Mouse (Mus musculus) cerebellum, adult 2 months (tissue): ENCODE data around the gene Bloc1s6. TPM values are rescaled to one million over a fixed set of nuclear protein-coding genes. Genes with fewer than 3 reads are reported as not detected.
A peak's percentile ranks its signal among the peaks of the same experiment; 100 is the strongest.

Experiments used
- DNase-seq, 2 experiments: peaks; one replicate each; pipeline ENCODE4 v3.0.0; 2021
- H3K27ac ChIP-seq: fragments of 200-500 bp; 2 replicates; pipeline ENCODE4 v1.5.1; 2012; ENCODE audit warnings: low read length, control low read depth, inconsistent platforms; ENCODE audit not compliant: insufficient read depth
- H3K27me3 ChIP-seq: fragments of 200-500 bp; 2 replicates; pipeline ENCODE4 v1.6.1; 2012; ENCODE audit warnings: inconsistent platforms, mild to moderate bottlenecking, low read length, moderate library complexity; ENCODE audit not compliant: control insufficient read depth, insufficient read depth
- H3K4me1 ChIP-seq: fragments of 200-500 bp; 2 replicates; pipeline ENCODE4 v1.6.1; 2011; ENCODE audit warnings: low read length; ENCODE audit not compliant: control insufficient read depth, insufficient read depth
- H3K4me3 ChIP-seq: fragments of 200-500 bp; replicated peaks from 2 replicates; pipeline ENCODE3; 2011; ENCODE audit warnings: mild to moderate bottlenecking, low read depth, low read length, control low read depth; ENCODE audit not compliant: insufficient read depth
- CTCF ChIP-seq: fragments of 200-500 bp; IDR thresholded peaks from 2 replicates; pipeline ENCODE4 v1.5.1; 2011; ENCODE audit warnings: low read depth, mild to moderate bottlenecking, control low read depth, low read length, moderate library complexity, borderline replicate concordance; ENCODE audit not compliant: insufficient read depth
- POLR2A ChIP-seq: fragments of 200-500 bp; IDR thresholded peaks from 2 replicates; pipeline ENCODE4 v1.6.1; 2011; ENCODE audit warnings: low read length, control low read depth, borderline replicate concordance; ENCODE audit not compliant: insufficient read depth
- WGBS: fragments of 180-500 bp; shearing (Covaris S2); methylation state at CpG from one replicate; pipeline ENCODE4 v1.1.7; 2018; 5-methylcytosine and 5-hydroxymethylcytosine counted together
- polyA plus RNA-seq: library from polyadenylated mRNA; depleted of rRNA; stranded (reverse); fragments of >200 nt; gene quantifications from 2 replicates; pipeline ENCODE4 v1.2.3, GENCODE M21; 2012

Bloc1s6 gene
- polyA plus RNA-seq, 1 experiment, result 27.3 TPM

DNA sequence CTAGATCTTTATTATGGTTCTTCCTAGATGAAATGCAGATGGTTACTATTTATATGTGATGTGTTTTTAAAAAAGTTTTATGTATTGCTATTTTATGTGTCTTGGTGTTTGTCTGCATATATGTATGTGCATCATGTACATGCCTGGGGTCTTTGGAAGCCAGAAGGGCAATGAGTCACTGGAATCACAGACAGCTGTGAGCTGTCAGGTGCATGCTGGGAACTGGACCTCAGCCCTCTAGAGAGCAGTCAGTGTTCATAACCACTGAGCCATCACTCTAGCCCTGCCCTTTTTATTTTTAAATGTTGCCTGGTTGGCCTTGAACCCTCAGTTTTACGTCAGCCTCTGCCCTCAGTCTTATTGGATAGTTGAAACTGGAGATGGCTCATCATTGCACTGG lies 29.1 kb upstream of the Bloc1s6 start:
- H3K4me3 ChIP-seq, result no peak overlapping the region
- 53% methylated on average over 1 of the region's 1 CpGs for WGBS

DNA sequence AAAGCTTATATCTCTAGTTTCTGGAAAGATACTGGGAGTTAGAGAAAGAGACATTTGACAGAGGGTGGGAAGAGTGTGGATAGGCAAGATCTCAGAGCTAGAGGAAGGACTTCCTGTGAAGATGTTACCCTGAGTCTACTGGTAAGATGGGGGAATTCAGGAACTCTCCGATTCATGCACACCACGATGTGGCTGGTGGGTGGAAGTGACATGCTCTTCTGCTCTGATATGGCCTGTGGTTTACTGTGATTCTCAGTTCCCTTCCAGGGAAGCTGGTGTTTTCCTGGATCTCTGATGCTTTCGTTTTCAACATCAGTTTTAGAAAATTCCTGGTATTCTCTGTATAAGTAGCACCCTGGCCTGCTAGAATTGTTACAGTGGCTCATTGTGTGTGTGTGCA lies 26.4 kb upstream of the Bloc1s6 start:
- Histone ChIP-seq H3K4me3 (no peak overlapping the region), H3K27me3 (no peaks in the 10 kb centered on the region), H3K27ac (no peak overlapping the region), H3K4me1 (no peaks in the 10 kb centered on the region)
- TF ChIP-seq CTCF, result no peak
- no peak for TF ChIP-seq POLR2A
- 80% methylated on average over 3 of the region's 3 CpGs for WGBS
- no peak for DNase-seq

More for the DNA sequence above, 29.1 kb upstream of the Bloc1s6 start:
- no peak for TF ChIP-seq CTCF
- TF ChIP-seq POLR2A, result no peak
- no peaks in the 10 kb centered on the region for H3K27me3 ChIP-seq
- H3K27ac ChIP-seq, result no peak overlapping the region
- no peak for DNase-seq
- H3K4me1 ChIP-seq, result no peaks in the 10 kb centered on the region

- Histone ChIP-seq H3K27ac (no peak overlapping the region), H3K4me1 (no peaks in the 10 kb centered on the region), H3K4me3 (no peak overlapping the region), H3K27me3 (no peaks in the 10 kb centered on the region)
- DNase-seq, result no peak
- 87% methylated on average over 2 of the region's 2 CpGs for WGBS
- no peak for TF ChIP-seq POLR2A
- no peak for TF ChIP-seq CTCF
These were observed 25.5 kb upstream of the Bloc1s6 start for GRCm38 (mm10) chr2:122712848-122713247.

- Histone ChIP-seq H3K27me3 (no peaks in the 10 kb centered on the region), H3K4me1 (no peaks in the 10 kb centered on the region), H3K27ac (no peak overlapping the region), H3K4me3 (no peak overlapping the region)
- 60% methylated on average over 5 of the region's 5 CpGs for WGBS
- no peak for DNase-seq
- no peak for TF ChIP-seq POLR2A
- no peak for TF ChIP-seq CTCF
These were observed 23.1 kb upstream of the Bloc1s6 start for GRCm38 (mm10) chr2:122715148-122715692.

DNA sequence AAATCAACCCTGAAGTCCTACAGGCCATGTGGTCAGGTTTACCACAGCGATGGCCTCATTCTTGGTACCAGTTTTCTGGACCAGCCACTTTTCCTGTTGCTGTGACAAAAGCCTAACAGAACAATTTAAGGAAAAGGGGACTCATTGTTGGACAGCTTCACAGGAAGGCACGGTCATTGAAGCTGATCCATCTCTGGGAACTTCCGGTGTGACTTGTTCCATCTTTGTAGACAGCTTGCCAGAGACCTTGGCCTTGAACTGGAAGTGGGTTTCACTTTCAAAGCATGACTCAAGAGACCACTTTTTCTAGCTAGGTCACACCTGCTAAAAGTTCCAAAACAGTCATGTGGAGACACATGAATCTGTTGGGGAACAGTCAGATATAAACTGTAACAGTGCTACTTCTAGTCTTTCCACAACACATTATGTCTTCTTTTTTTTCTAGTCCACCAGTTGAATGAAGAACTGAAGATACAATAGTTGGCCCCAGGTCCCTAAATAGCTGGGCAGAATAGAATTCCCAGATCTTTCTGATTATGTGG lies 21.9 kb upstream of the Bloc1s6 start:
- TF ChIP-seq POLR2A (no peak), CTCF (no peak)
- Histone ChIP-seq H3K4me3 (no peak overlapping the region), H3K4me1 (no peaks in the 10 kb centered on the region), H3K27me3 (no peaks in the 10 kb centered on the region), H3K27ac (no peak overlapping the region)
- DNase-seq, result no peak
- 85% methylated on average over 3 of the region's 3 CpGs for WGBS

DNA sequence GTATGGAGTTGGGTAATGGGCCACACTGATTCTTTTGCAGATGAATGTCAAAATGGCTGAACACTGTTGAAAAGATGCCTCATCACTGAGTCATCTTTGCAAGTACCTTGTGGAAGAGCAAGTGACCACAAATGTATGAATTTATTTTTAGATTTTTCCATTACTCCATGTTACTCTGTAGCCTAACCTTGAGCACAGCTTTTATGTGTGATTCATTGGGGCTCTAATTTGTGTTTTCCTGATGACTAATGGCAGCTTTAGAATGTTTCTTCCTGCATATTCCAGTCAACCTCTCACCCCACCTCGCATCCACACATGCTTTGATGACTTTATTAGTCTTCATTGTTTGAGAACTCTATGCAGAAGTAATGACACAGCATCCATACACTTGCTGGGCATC lies 19.1 kb upstream of the Bloc1s6 start:
- no peak overlapping the region for H3K27ac ChIP-seq
- no peak overlapping the region for H3K4me3 ChIP-seq
- WGBS, result 45% methylated on average over 1 of the region's 1 CpGs
- no peaks in the 10 kb centered on the region for H3K4me1 ChIP-seq
- no peak for TF ChIP-seq CTCF
- TF ChIP-seq POLR2A, result no peak
- no peak for DNase-seq
- no peaks in the 10 kb centered on the region for H3K27me3 ChIP-seq

- whole genome bisulfite sequencing, result 73% methylated on average over 3 of the region's 3 CpGs
- Histone ChIP-seq H3K4me1 (no peaks in the 10 kb centered on the region), H3K27ac (no peak overlapping the region), H3K4me3 (no peak overlapping the region), H3K27me3 (no peaks in the 10 kb centered on the region)
- TF ChIP-seq CTCF, result no peak
- DNase-seq, result no peak
These were observed 17.7 kb upstream of the Bloc1s6 start for GRCm38 (mm10) chr2:122720564-122720963.

GRCm38 (mm10) chr2:122725604-122726003 lies 12.7 kb upstream of the Bloc1s6 start:
- no peak overlapping the region for H3K27ac ChIP-seq
- DNase-seq, result no peak
- no peaks in the 10 kb centered on the region for H3K27me3 ChIP-seq
- 63% methylated on average over 10 of the region's 10 CpGs for WGBS
- no peak overlapping the region for H3K4me3 ChIP-seq
- TF ChIP-seq CTCF, result peak; percentile 27; the same call in 1 of the 2 replicates
- TF ChIP-seq POLR2A, result no peak
- no peaks in the 10 kb centered on the region for H3K4me1 ChIP-seq
